Mouse (Mus musculus) CH12.LX (cell line): ENCODE results near the gene Glis1.

Experiments used
- CTCF ChIP-seq, 2 experiments: IDR thresholded peaks in 1 of 2; conservative IDR thresholded peaks in 1 of 2; 2 replicates each; pipeline ENCODE4 v1.5.1; 2011 to 2012; ENCODE audit warnings: low read depth in 2 of 2, low read length in 2 of 2, improper control_type of control experiment in 1 of 2, inconsistent platforms in 1 of 2, mild to moderate bottlenecking in 1 of 2, moderate library complexity in 1 of 2
- EP300 ChIP-seq: IDR thresholded peaks from 2 replicates; pipeline ENCODE4 v1.6.1; 2011; ENCODE audit warnings: low read length, improper control_type of control experiment
- JUN ChIP-seq: IDR thresholded peaks from 2 replicates; pipeline ENCODE4 v1.6.1; 2011; ENCODE audit warnings: low read depth, mild to moderate bottlenecking, low read length, improper control_type of control experiment, moderate library complexity; ENCODE audit not compliant: insufficient read depth
- MAFK ChIP-seq: IDR thresholded peaks from 2 replicates; pipeline ENCODE4 v1.6.1; 2011; ENCODE audit warnings: low read length, improper control_type of control experiment; ENCODE audit not compliant: insufficient replicate concordance
- PAX5 ChIP-seq: IDR thresholded peaks from 2 replicates; pipeline ENCODE4 v1.6.1; 2012; ENCODE audit warnings: low read length, inconsistent platforms, mixed read lengths
- POLR2A ChIP-seq: IDR thresholded peaks from 2 replicates; pipeline ENCODE4 v1.6.1; 2011; ENCODE audit warnings: low read depth, mild to moderate bottlenecking, improper control_type of control experiment, low read length
- SMC3 ChIP-seq: IDR thresholded peaks from 2 replicates; pipeline ENCODE4 v1.6.1; 2011; ENCODE audit warnings: low read depth, low read length, improper control_type of control experiment
- UBTF ChIP-seq: IDR thresholded peaks from 2 replicates; pipeline ENCODE4 v1.6.1; 2012; ENCODE audit warnings: low read depth, mild to moderate bottlenecking, inconsistent platforms, low read length, improper control_type of control experiment, moderate library complexity
- USF1 ChIP-seq: IDR thresholded peaks from 2 replicates; pipeline ENCODE4 v1.6.1; 2014; ENCODE audit warnings: low read depth, mild to moderate bottlenecking, inconsistent platforms, low read length, improper control_type of control experiment
- ZNF384 ChIP-seq: IDR thresholded peaks from 2 replicates; pipeline ENCODE4 v1.6.1; 2012; ENCODE audit warnings: low read depth, low read length, improper control_type of control experiment, inconsistent platforms

DNA sequence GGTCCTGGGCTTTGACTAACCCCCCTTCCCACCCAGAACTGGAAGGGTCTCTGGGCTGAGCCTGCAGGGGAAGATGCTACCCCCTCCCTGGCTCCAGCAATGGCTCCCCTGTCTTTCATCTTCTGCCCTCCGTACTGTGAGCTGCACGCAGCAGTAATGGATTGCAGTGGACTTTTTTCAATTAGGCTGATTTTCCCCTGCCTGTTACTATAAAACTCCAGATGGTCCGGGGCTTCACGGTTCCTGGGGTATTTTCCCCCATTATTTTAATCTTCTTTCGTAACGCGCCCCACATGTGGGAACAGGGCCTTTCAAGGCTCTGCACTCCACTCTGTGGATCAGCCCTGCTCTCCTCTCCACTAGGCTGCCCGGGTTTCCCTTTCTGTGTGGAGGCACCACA lies 175.4 kb downstream of the Glis1 start:
- TF ChIP-seq CTCF (conservative IDR thresholded peaks at IDR 0.05 in 1 of 2, IDR thresholded peaks at IDR 0.05 in 1 of 2; ENCODE audit: low read depth in 2 of 2, low read length in 2 of 2) (no peak), USF1 (no peak), UBTF (no peak), POLR2A (no peak), PAX5 (no peak), MAFK (no peak), SMC3 (no peak), ZNF384 (no peak), EP300 (no peak), JUN (no peak)
